Mouse (Mus musculus) lung, embryonic 16.5 days (tissue): Measurements from ENCODE around the gene Actl7b. TPM values are rescaled to one million over a fixed set of nuclear protein-coding genes. Genes with fewer than 3 reads are reported as not detected.

ENCODE experiments used
- ATAC-seq: fragments of 200-750 bp; cut with Nextera tagmentation; 2 replicates; pipeline ENCODE4 v1.8.0; 2017; ENCODE audit warnings: low read depth, mild to moderate bottlenecking, moderate library complexity
- H3K27ac ChIP-seq: fragments of 300-500 bp; sonication (generic); 2 replicates; pipeline ENCODE4 v1.5.1; 2014; ENCODE audit warnings: mild to moderate bottlenecking, control low read depth, low read length
- H3K27me3 ChIP-seq: fragments of 300-500 bp; sonication (generic); 2 replicates; pipeline ENCODE4 v1.6.1; 2014; ENCODE audit warnings: low read depth, low read length, mixed read lengths; ENCODE audit not compliant: control insufficient read depth, insufficient read depth
- H3K36me3 ChIP-seq: fragments of 300-500 bp; sonication (generic); 2 replicates; pipeline ENCODE4 v1.6.1; 2014; ENCODE audit warnings: low read length; ENCODE audit not compliant: control insufficient read depth, insufficient read depth
- H3K4me1 ChIP-seq: fragments of 300-500 bp; sonication (generic); replicated peaks from 2 replicates; pipeline ENCODE4 v1.6.1; 2014; ENCODE audit warnings: low read length, mixed read lengths; ENCODE audit not compliant: control insufficient read depth, insufficient read depth
- H3K4me2 ChIP-seq: fragments of 300-500 bp; sonication (generic); 2 replicates; pipeline ENCODE4 v1.6.1; 2014; ENCODE audit warnings: low read depth, low read length, control low read depth
- H3K4me3 ChIP-seq: fragments of 300-500 bp; sonication (generic); 2 replicates; pipeline ENCODE4 v1.5.1; 2014; ENCODE audit warnings: mild to moderate bottlenecking, low read length, control low read depth
- H3K9ac ChIP-seq: fragments of 300-500 bp; sonication (generic); 2 replicates; pipeline ENCODE4 v1.6.1; 2014; ENCODE audit warnings: low read length, control low read depth
- H3K9me3 ChIP-seq: fragments of 300-500 bp; sonication (generic); 2 replicates; pipeline ENCODE4 v1.6.1; 2016; ENCODE audit warnings: low read length; ENCODE audit not compliant: control insufficient read depth
- WGBS: fragments of 180-500 bp; shearing (Covaris S2); extraction: QIAGEN DNeasy Blood & Tissue Kit; methylation state at CpG from one replicate; pipeline ENCODE4 v1.1.7; 2014; 5-methylcytosine and 5-hydroxymethylcytosine counted together
- polyA plus RNA-seq: library from polyadenylated mRNA; unstranded; fragments of >200 nt; fragmentation: Nextera tagmentation; extraction: Ambion mirVana; gene quantifications from 2 replicates; pipeline ENCODE4 v1.2.1, GENCODE M21; 2015

Gene Actl7b
- polyA plus RNA-seq, 1 experiment from 2014 or later, result not detected

DNA sequence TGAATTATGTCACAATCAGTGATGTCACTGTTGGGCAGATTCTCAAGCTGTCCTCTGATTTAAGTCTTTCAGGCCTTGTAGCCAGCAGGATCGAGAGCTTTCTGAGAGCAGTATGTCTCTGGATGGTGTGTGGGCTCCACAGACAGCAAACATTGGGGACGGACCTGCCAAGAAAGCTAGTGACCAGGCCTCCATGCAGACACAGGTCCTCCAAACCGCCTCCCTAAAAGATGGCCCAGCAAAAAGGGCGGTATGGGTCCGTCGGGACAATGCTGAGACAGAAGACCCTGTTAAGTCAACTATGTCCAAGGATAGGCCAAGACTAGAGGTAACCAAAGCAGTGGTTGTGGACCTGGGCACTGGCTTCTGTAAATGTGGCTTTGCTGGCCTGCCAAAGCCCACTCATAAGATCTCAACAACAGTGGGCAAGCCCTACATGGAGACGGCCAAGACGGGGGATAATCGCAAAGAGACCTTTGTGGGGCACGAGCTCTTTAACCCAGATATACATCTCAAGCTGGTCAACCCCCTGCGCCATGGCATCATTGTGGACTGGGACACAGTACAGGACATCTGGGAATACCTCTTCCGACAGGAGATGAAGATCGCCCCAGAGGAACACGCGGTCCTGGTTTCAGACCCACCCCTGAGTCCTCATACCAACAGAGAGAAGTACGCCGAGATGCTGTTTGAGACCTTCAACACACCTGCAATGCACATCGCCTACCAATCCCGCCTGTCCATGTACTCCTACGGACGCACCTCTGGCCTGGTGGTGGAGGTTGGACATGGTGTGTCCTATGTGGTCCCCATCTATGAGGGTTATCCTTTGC lies 2.3 kb upstream of the Actl7b start, which contains the start of gene Actl7a:
Actl7a (plus strand) TSS at position 51 of the 833 bp plus-strand sequence.
- no peaks in the 10 kb centered on the region for H3K4me1 ChIP-seq
- H3K4me3 ChIP-seq, result no peak within 1 kb of the TSS
- H3K4me2 ChIP-seq, result no peak within 1 kb of the TSS
- H3K9me3 ChIP-seq, result no peaks in the 10 kb centered on the region
- no peak within 1 kb of the TSS for H3K9ac ChIP-seq
- 0 out of 2 replicates have a peak, but pooled peaks cover 5% of the 10 kb centered on the region for H3K36me3 ChIP-seq
- 95% methylated on average over 21 of the region's 21 CpGs for WGBS
- H3K27ac ChIP-seq, result no peak within 1 kb of the TSS
- ATAC-seq, result no peak
- H3K27me3 ChIP-seq, result no peaks in the 10 kb centered on the region

DNA sequence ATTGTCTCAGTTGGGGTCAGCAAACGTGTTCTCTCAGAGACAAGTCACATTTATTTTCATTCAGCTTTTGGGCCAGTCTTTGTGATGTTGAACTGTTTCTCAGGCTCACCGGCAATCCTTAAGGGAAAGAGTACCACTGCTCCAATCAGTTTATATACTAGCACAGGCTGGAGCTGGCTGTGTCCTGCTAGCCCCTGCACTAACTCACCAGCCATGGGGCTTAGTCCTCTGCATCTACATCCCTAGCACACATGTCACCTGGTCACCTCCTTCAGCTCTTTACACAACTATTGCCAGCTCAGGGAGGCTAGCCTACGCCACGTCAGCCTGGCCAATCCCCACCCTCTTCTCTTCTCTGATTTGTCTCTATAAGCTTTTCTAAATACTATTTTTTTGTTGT lies 1.5 kb upstream of the Actl7b start:
- no peaks in the 10 kb centered on the region for H3K27me3 ChIP-seq
- no peak for ATAC-seq
- no peak overlapping the region for H3K4me2 ChIP-seq
- no peak overlapping the region for H3K27ac ChIP-seq
- H3K9me3 ChIP-seq, result no peaks in the 10 kb centered on the region
- no peak overlapping the region for H3K9ac ChIP-seq
- WGBS, result 90% methylated on average over 4 of the region's 4 CpGs
- no peaks in the 10 kb centered on the region for H3K4me1 ChIP-seq
- H3K36me3 ChIP-seq, result 0 out of 2 replicates have a peak, but pooled peaks cover 2% of the 10 kb centered on the region
- no peak overlapping the region for H3K4me3 ChIP-seq

DNA sequence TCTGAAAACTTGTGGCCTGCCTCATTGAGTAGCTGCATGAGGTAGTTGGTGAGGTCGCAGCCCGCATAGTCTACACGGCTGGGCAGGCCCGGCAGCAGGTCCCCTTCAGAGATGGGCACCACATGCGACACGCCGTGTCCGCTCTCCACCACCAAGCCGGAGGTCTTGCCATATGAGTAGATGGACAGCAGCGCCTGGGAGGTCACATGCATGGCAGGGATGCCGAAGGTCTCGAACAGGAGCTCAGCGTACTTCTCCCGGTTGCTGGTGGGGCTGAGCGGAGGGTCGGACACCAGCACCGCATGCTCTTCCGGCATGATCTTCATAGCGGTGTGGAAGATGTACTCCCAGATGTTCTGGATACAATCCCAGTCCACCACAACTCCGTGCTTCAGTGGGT lies 632 bp downstream of the Actl7b start:
- Histone ChIP-seq H3K36me3 (no peaks in the 10 kb centered on the region), H3K4me3 (no peak overlapping the region), H3K9ac (no peak overlapping the region), H3K9me3 (no peaks in the 10 kb centered on the region), H3K27me3 (no peaks in the 10 kb centered on the region), H3K4me2 (no peak overlapping the region), H3K4me1 (no peaks in the 10 kb centered on the region), H3K27ac (no peak overlapping the region)
- 93% methylated on average over 20 of the region's 20 CpGs for WGBS
- ATAC-seq, result no peak; the same call in 1 of the 2 replicates

DNA sequence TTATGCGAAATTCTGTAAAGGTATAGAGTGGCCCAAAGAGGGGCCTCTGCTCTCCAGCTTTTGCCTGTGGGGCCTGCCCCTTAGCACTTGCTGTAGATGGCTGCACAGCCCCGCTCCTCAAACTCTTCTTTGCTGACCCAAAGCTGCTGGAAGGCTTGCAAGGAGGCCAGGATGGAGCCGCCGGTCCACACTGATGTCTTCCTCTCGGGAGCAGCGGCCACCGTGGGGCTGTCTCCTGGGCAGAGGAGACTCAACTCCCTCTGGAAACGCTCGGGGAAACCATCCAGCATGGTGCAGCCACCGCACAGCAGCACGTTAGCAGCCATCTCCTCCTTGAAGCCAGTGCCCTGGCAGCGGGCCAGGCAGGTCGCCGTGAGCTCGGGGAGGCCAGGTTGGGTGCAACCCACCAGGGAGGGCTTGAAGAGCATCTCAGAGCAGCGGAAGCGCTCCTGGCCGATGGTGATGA lies 1.2 kb downstream of the Actl7b start, which contains the start of gene Gm26657:
Gm26657 (plus strand) TSS at position 51 of the 466 bp plus-strand sequence.
- Histone ChIP-seq H3K9me3 (no peaks in the 10 kb centered on the region), H3K4me1 (no peaks in the 10 kb centered on the region), H3K27ac (no peak within 1 kb of the TSS), H3K4me2 (no peak within 1 kb of the TSS), H3K4me3 (no peak within 1 kb of the TSS), H3K36me3 (no peaks in the 10 kb centered on the region), H3K27me3 (no peaks in the 10 kb centered on the region), H3K9ac (no peak within 1 kb of the TSS)
- no peak for ATAC-seq
- WGBS, result 77% methylated on average over 18 of the region's 18 CpGs

DNA sequence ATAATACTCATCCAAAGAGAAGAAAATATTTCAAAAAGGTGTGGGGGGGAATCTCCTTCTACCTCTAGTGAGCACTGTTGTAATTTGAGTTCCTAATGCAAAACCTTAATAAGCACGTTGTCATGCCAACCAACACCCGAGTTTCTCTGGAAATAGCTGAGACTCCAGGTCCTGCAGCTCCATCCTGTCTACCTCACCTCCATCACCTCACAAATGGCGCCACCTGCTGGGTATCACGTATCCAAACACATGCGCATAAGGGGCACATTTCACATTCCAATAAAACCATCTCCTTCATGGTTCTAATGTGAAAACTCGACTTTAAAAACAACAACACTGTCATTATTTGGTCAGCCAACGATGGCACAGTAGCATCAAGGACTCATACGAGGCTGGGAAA lies 15.4 kb downstream of the Actl7b start:
- Histone ChIP-seq H3K36me3 (no peaks in the 10 kb centered on the region), H3K27me3 (no peaks in the 10 kb centered on the region), H3K9me3 (no peaks in the 10 kb centered on the region), H3K4me2 (no peak overlapping the region), H3K9ac (no peak overlapping the region), H3K27ac (no peak overlapping the region), H3K4me1 (no peaks in the 10 kb centered on the region), H3K4me3 (no peak overlapping the region)
- 48% methylated on average over 8 of the region's 8 CpGs for WGBS
- ATAC-seq, result no peak

DNA sequence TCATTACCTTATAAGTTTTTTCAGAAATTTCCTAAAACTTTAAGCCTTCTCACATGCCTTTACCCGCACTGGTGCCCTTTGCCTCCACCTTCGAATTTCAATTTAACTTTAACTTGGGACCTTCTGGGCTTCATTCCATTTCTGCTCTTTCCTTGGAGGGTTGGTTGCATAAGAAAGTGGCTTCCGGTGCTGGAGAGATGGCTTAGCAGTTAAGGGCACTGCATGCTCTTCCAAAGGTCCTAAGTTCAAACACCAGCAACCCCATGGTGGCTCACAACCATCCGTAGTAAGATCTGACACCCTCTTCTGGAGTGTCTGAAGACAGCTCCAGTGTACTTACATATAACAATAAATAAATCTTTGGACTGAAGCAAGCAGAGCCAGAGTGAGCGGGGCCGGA lies 18.0 kb downstream of the Actl7b start:
- Histone ChIP-seq H3K4me2 (no peak overlapping the region), H3K9ac (no peak overlapping the region), H3K36me3 (no peaks in the 10 kb centered on the region), H3K4me3 (no peak overlapping the region), H3K4me1 (no peaks in the 10 kb centered on the region), H3K9me3 (no peaks in the 10 kb centered on the region), H3K27ac (no peak overlapping the region), H3K27me3 (no peaks in the 10 kb centered on the region)
- no peak for ATAC-seq
- WGBS, result 77% methylated on average over 6 of the region's 6 CpGs

DNA sequence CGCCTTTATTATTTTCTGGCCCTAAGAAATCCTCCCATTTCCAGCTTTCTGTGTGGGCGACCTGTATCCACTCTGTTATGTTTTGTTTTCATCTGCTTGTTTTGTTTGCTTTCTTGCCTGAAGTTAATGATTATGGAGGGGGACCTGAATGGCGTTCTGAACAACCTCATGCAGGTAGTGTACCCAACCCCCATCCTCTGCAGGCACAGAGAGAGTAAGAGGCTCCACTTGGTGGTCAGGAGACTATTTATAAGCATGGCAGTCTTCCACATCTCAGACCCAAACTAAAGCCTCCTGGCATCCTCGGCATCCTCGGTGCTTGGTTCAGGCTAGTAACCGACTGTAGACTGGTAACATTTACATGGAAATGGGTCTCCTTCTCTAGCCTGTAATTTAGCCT lies 18.9 kb downstream of the Actl7b start:
- no peaks in the 10 kb centered on the region for H3K27me3 ChIP-seq
- no peaks in the 10 kb centered on the region for H3K4me1 ChIP-seq
- no peak overlapping the region for H3K4me2 ChIP-seq
- no peaks in the 10 kb centered on the region for H3K9me3 ChIP-seq
- H3K4me3 ChIP-seq, result no peak overlapping the region
- H3K9ac ChIP-seq, result no peak overlapping the region
- no peak for ATAC-seq
- no peak overlapping the region for H3K27ac ChIP-seq
- H3K36me3 ChIP-seq, result no peaks in the 10 kb centered on the region
- 53% methylated on average over 6 of the region's 6 CpGs for WGBS

DNA sequence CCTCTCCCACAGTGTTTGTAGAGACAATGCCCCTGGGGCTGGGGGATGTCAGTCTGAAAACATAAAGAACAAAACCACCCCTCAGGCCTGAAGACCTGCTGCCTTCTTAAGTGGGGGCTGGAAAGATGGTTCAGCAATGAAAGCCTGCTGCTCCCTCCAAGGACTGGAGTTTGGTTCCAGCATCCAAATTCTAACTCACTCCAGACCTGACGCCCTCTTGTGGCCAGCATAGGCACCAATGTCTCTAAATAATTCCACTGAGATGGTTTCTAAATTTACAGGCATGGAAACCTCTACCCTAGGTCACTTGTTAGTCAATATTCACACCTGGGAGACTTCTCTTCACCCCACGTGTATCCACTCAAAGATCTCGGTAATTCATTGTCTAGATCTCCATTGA lies 19.8 kb downstream of the Actl7b start:
- H3K27ac ChIP-seq, result no peak overlapping the region
- H3K36me3 ChIP-seq, result no peaks in the 10 kb centered on the region
- ATAC-seq, result no peak
- H3K4me3 ChIP-seq, result no peak overlapping the region
- H3K4me2 ChIP-seq, result no peak overlapping the region
- 32% methylated on average over 3 of the region's 3 CpGs for WGBS
- H3K9ac ChIP-seq, result no peak overlapping the region
- no peaks in the 10 kb centered on the region for H3K4me1 ChIP-seq
- H3K27me3 ChIP-seq, result no peaks in the 10 kb centered on the region
- no peaks in the 10 kb centered on the region for H3K9me3 ChIP-seq

DNA sequence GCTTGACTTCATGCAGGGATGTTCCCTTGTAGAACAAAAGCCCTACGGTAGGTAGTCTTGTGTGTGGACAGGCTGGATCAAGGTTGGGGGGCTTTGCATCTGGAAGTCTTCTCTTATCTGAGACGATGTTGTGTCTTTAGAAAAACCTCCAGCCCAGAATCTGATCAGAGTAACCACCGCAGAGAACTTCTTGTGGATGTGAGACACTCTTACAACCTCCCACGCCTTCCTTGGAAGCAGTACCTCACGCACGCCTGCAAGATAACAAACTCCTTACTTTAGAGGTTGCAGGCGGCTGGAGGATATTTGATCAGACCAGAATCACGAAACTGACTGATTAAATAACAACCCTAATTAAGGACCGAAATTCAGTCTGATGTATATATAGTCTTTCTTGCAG lies 20.8 kb downstream of the Actl7b start:
- H3K9ac ChIP-seq, result no peak overlapping the region
- no peak overlapping the region for H3K4me2 ChIP-seq
- ATAC-seq, result no peak
- no peaks in the 10 kb centered on the region for H3K9me3 ChIP-seq
- H3K36me3 ChIP-seq, result no peaks in the 10 kb centered on the region
- no peak overlapping the region for H3K4me3 ChIP-seq
- H3K4me1 ChIP-seq, result no peaks in the 10 kb centered on the region
- 69% methylated on average over 9 of the region's 9 CpGs for WGBS
- H3K27me3 ChIP-seq, result no peaks in the 10 kb centered on the region
- H3K27ac ChIP-seq, result no peak overlapping the region
